Mouse (Mus musculus) megakaryocyte, embryonic 14.5 days (primary cell): ENCODE measurements around the gene Kndc1.

Experiments used
- FLI1 ChIP-seq: IDR thresholded peaks from 2 replicates; pipeline ENCODE4 v1.6.1; 2012; ENCODE audit warnings: low read length, inconsistent platforms, mixed read lengths
- GATA1 ChIP-seq: IDR thresholded peaks from 3 replicates; pipeline ENCODE4 v1.6.1; 2012; ENCODE audit warnings: mixed read lengths, low read length, inconsistent platforms, borderline replicate concordance

- TF ChIP-seq GATA1, result no peak
- no peak for TF ChIP-seq FLI1
Observed at GRCm38 (mm10) chr7:139915646-139916257, 21.3 kb downstream of the Kndc1 start.
